16 mouse cellular contexts compared by ENCODE assay signal in the genomic region with DNA sequence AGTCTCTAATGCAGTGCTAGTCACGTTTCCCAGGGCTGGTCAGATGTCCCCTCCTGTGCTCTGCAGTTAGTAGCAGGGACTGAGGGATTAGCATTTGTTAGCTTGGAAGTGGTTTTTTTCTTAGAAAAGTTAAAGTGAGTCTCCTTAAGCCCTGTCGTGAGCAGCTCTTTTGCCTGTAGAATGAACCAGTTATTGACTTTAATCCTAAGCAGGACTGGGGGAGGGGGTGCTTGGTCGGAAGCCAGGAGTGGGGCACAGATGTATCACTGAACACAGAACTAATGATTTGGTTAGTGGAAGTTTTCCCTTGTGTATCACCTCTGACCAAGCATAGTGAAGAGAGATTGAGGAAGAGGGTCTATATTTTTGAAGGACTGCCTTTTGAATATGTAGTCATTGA. TPM values are rescaled to one million over a fixed set of nuclear protein-coding genes. Genes with fewer than 3 reads are reported as not detected.
"Had no signal": no experiment of that assay in that cellular context is flagged by ENCODE, and none has a peak within 500 bp of the region (broad histone marks: within the 10 kb centered on the region; RNA-seq: fewer than 3 reads in every experiment).

No protein-coding gene starts in this region.

- H3K9ac ChIP-seq: limb, embryonic 15.5 days; liver, embryonic 12.5 days; lung, embryonic 14.5 days; neural tube, embryonic 15.5 days had no signal

- DNase-seq: kidney, adult 9 months; kidney, postnatal 36 days; layer of hippocampus, adult 9-11 months; layer of hippocampus, postnatal 36 days; lung, embryonic 14.5 days; lung, postnatal 10 days; lung, postnatal 4 days; right cerebral cortex, adult 18-20 months; right cerebral cortex, postnatal 25 days; thymus, postnatal 4 days had no signal

- H3K4me3 ChIP-seq: limb, embryonic 15.5 days; liver, embryonic 12.5 days; myocyte; neural tube, embryonic 15.5 days had no signal

- H3K4me1 ChIP-seq: limb, embryonic 15.5 days; liver, embryonic 12.5 days had no signal

- H3K4me2 ChIP-seq: limb, embryonic 15.5 days; liver, embryonic 12.5 days; lung, embryonic 14.5 days; neural tube, embryonic 15.5 days had no signal

- H3K27me3 ChIP-seq: limb, embryonic 15.5 days; liver, embryonic 12.5 days; neural tube, embryonic 15.5 days had no signal

- ATAC-seq: liver, embryonic 12.5 days had no signal

- H3K9me3 ChIP-seq: limb, embryonic 15.5 days; liver, embryonic 12.5 days; neural tube, embryonic 15.5 days had no signal

- H3K27ac ChIP-seq: kidney, postnatal 0 days; limb, embryonic 15.5 days; liver, embryonic 12.5 days; neural tube, embryonic 15.5 days had no signal

RNA-seq across cellular contexts. Expression of gene Cacna1c, which starts 12.4 kb away (rescaled TPM):
- polyA plus RNA-seq: myocyte had no signal

RNA-seq across cellular contexts. Expression of gene Cacna2d4, which starts 52.5 kb away (rescaled TPM):
- polyA plus RNA-seq: kidney, postnatal 0 days; myocyte; stomach, embryonic 16.5 days had no signal
